Mouse (Mus musculus): ENCODE measurements around the gene Scfd2. TPM values are rescaled to one million over a fixed set of nuclear protein-coding genes. Genes with fewer than 3 reads are reported as not detected.

The Scfd2 gene
- polyA plus RNA-seq, 2 experiments = 3.9 to 9.4 TPM

DNA sequence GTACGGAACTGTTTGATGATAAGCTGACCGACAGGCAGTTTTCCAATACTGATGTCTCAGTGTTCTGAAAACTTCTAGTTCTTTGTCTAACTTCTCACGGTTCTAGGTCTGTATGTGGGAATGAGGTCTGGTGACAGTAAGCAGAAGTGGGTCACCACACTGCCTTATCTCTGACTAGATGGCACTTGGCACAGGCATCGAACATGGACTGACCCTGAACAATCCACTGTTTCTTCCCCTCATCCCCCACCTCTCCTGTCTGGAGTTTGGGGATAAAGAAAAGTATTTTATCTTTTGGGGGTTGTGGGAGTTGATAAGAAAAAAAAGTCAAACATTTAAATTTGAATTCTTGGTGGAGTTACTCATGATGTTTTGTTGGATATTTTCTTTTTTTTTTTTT is 51.6 kb downstream of the Scfd2 start:
- no peak for DNase-seq (ENCODE audit: low read depth in 3 of 3, low spot score in 3 of 3)
- Histone ChIP-seq H3K4me3 (ENCODE audit: insufficient read depth in 1 of 2, low read depth in 2 of 2, low read length in 2 of 2) (no peak overlapping the region), H3K27ac (no peak overlapping the region), H3K9me3 (ENCODE audit: control insufficient read depth, low read length) (no peaks in the 10 kb centered on the region), H3K4me1 (replicated peaks; ENCODE audit: control insufficient read depth in 2 of 2, insufficient read depth in 2 of 2, low read length in 1 of 2) (0 out of 4 replicates have a peak, but pooled peaks cover 0 to 5% of the 10 kb centered on the region in 2 experiments), H3K36me3 (replicated peaks; ENCODE audit: control insufficient read depth, insufficient read depth, low read depth) (no peaks in the 10 kb centered on the region), H3K4me2 (ENCODE audit: low read depth) (no peak overlapping the region), H3K9ac (replicated peaks) (no peak overlapping the region), H3K27me3 (ENCODE audit: control insufficient read depth, insufficient read depth, low read length) (no peaks in the 10 kb centered on the region)
- no peak for ATAC-seq (ENCODE audit: insufficient read depth)
- no peak for TF ChIP-seq EP300 (IDR thresholded peaks at IDR 0.05; ENCODE audit: low read depth)
- TF ChIP-seq CTCF (IDR thresholded peaks at IDR 0.05; ENCODE audit: low read depth) = no peak
- WGBS (ENCODE audit: insufficient replicate concordance) = 36% methylated on average over 4 of the region's 4 CpGs

DNA sequence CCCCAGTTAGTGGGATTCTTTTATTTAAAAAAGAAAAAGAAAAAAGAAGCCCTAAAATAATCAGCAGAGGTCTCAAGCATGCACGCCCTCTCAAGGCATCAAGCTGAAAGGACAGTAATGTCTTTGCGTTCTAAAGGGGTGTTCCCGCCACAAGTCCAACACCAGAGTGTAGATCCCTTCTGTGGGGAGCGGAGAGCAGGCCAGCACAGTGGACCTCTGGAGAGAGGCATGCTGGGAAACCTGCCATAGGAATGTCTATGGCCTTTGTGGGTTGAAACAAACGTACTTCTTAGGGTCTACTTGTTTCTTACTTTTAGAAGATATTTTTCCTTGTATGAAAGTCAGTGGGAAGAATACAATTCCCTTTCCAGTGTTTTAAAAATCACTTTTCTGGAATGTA is 52.4 kb downstream of the Scfd2 start:
- no peak for DNase-seq (ENCODE audit: low read depth in 3 of 3, low spot score in 3 of 3)
- Histone ChIP-seq H3K36me3 (replicated peaks; ENCODE audit: control insufficient read depth, insufficient read depth, low read depth) (no peaks in the 10 kb centered on the region), H3K27me3 (ENCODE audit: control insufficient read depth, insufficient read depth, low read length) (no peaks in the 10 kb centered on the region), H3K9ac (replicated peaks) (no peak overlapping the region), H3K4me1 (replicated peaks; ENCODE audit: control insufficient read depth in 2 of 2, insufficient read depth in 2 of 2, low read length in 1 of 2) (0 out of 4 replicates have a peak, but pooled peaks cover 0 to 5% of the 10 kb centered on the region in 2 experiments), H3K4me3 (ENCODE audit: insufficient read depth in 1 of 2, low read depth in 2 of 2, low read length in 2 of 2) (no peak overlapping the region), H3K4me2 (ENCODE audit: low read depth) (no peak overlapping the region), H3K9me3 (ENCODE audit: control insufficient read depth, low read length) (no peaks in the 10 kb centered on the region), H3K27ac (no peak overlapping the region)
- TF ChIP-seq EP300 (IDR thresholded peaks at IDR 0.05; ENCODE audit: low read depth) = no peak
- TF ChIP-seq CTCF (IDR thresholded peaks at IDR 0.05; ENCODE audit: low read depth) = no peak
- 66% methylated on average over 5 of the region's 5 CpGs for WGBS (ENCODE audit: insufficient replicate concordance)
- no peak for ATAC-seq (ENCODE audit: insufficient read depth)

DNA sequence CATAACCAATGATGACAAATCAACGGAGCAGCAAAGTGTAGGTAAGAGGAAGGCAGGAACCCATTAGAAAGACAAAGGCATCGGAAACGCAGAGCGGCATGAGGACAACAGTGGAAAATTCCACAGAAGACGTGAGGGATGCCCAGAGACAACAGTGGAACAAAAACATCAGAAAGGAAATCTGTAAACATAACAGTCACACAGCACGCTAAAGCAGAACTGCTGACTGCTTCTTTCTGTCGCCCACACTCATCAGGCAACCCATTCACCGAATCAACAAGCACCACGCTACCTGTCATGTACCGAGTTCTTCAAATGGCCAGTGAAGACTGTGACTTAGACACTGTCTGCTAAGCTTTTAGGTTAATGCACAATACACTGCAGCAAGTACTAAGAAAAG is 55.0 kb downstream of the Scfd2 start:
- no peak for DNase-seq (ENCODE audit: low read depth in 3 of 3, low spot score in 3 of 3)
- 54% methylated on average over 10 of the region's 10 CpGs for WGBS (ENCODE audit: insufficient replicate concordance)
- TF ChIP-seq EP300 (IDR thresholded peaks at IDR 0.05; ENCODE audit: low read depth) = no peak
- no peak for TF ChIP-seq CTCF (IDR thresholded peaks at IDR 0.05; ENCODE audit: low read depth)
- Histone ChIP-seq H3K27me3 (ENCODE audit: control insufficient read depth, insufficient read depth, low read length) (no peaks in the 10 kb centered on the region), H3K4me2 (ENCODE audit: low read depth) (no peak overlapping the region), H3K9me3 (ENCODE audit: control insufficient read depth, low read length) (no peaks in the 10 kb centered on the region), H3K9ac (replicated peaks) (no peak overlapping the region), H3K27ac (no peak overlapping the region), H3K4me1 (replicated peaks; ENCODE audit: control insufficient read depth in 2 of 2, insufficient read depth in 2 of 2, low read length in 1 of 2) (0 out of 4 replicates have a peak, but pooled peaks cover 0 to 5% of the 10 kb centered on the region in 2 experiments), H3K4me3 (ENCODE audit: insufficient read depth in 1 of 2, low read depth in 2 of 2, low read length in 2 of 2) (no peak overlapping the region), H3K36me3 (replicated peaks; ENCODE audit: control insufficient read depth, insufficient read depth, low read depth) (no peaks in the 10 kb centered on the region)
- no peak for ATAC-seq (ENCODE audit: insufficient read depth)

DNA sequence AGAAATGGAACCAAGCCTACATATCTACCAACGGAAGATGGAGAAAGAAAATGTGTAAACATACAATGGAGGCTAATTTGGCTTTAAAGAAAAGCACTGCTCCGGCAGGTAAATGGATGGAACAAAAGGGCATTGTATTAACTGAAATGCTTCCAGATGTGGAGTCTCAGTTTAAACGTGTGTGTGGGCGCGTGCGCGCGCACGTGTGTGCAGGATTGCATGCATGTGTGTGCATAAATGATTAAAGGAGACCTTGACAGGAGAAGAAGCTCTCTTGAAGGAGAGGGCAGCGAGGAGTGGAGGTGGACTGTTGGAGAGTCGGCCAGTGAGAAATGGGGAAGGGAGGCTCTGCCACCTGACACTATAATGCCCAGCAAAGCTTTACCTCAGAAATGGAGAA is 58.4 kb downstream of the Scfd2 start:
- TF ChIP-seq CTCF (IDR thresholded peaks at IDR 0.05; ENCODE audit: low read depth) (no peak), EP300 (IDR thresholded peaks at IDR 0.05; ENCODE audit: low read depth) (no peak)
- ATAC-seq (ENCODE audit: insufficient read depth) (no peak), DNase-seq (ENCODE audit: low read depth in 3 of 3, low spot score in 3 of 3) (no peak)
- WGBS (ENCODE audit: insufficient replicate concordance) = 78% methylated on average over 11 of the region's 11 CpGs
- Histone ChIP-seq H3K4me3 (ENCODE audit: insufficient read depth in 1 of 2, low read depth in 2 of 2, low read length in 2 of 2) (no peak overlapping the region), H3K4me1 (replicated peaks; ENCODE audit: control insufficient read depth in 2 of 2, insufficient read depth in 2 of 2, low read length in 1 of 2) (0 out of 4 replicates have a peak, but pooled peaks cover 0 to 2% of the 10 kb centered on the region in 2 experiments), H3K27ac (no peak overlapping the region), H3K9ac (replicated peaks) (no peak overlapping the region), H3K36me3 (replicated peaks; ENCODE audit: control insufficient read depth, insufficient read depth, low read depth) (no peaks in the 10 kb centered on the region), H3K27me3 (ENCODE audit: control insufficient read depth, insufficient read depth, low read length) (no peaks in the 10 kb centered on the region), H3K9me3 (ENCODE audit: control insufficient read depth, low read length) (no peaks in the 10 kb centered on the region), H3K4me2 (ENCODE audit: low read depth) (no peak overlapping the region)

DNA sequence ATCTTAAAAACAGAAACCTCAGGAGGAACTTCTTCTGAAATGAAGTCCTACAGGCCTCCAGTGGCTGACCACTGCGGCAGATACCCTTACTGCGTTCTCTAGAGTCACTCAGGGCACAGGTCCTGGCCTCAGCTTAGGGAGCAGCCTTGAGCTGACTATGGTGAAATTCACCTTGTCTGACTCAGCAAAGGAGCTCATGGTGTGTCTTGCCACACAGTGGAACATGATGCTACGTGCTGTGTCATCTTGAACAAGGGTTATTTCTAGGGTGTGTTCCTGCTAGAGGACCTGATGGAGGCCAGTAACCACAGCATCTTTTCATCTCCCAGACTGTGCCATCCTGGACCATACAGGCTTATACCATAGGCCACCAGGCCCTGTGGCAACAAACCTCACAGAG is 60.7 kb downstream of the Scfd2 start:
- H3K4me1 ChIP-seq (replicated peaks; ENCODE audit: control insufficient read depth in 2 of 2, insufficient read depth in 2 of 2, low read length in 1 of 2) = no peaks in the 10 kb centered on the region
- H3K36me3 ChIP-seq (replicated peaks; ENCODE audit: control insufficient read depth, insufficient read depth, low read depth) = no peaks in the 10 kb centered on the region
- no peaks in the 10 kb centered on the region for H3K9me3 ChIP-seq (ENCODE audit: control insufficient read depth, low read length)
- no peak overlapping the region for H3K9ac ChIP-seq (replicated peaks)
- H3K27me3 ChIP-seq (ENCODE audit: control insufficient read depth, insufficient read depth, low read length) = no peaks in the 10 kb centered on the region
- no peak overlapping the region for H3K4me2 ChIP-seq (ENCODE audit: low read depth)
- H3K4me3 ChIP-seq (ENCODE audit: insufficient read depth in 1 of 2, low read depth in 2 of 2, low read length in 2 of 2) = no peak overlapping the region
- ATAC-seq (ENCODE audit: insufficient read depth) (no peak), DNase-seq (ENCODE audit: low read depth in 3 of 3, low spot score in 3 of 3) (no peak)
- TF ChIP-seq CTCF (IDR thresholded peaks at IDR 0.05; ENCODE audit: low read depth) (no peak), EP300 (IDR thresholded peaks at IDR 0.05; ENCODE audit: low read depth) (no peak)
- 69% methylated on average over 3 of the region's 3 CpGs for WGBS (ENCODE audit: insufficient replicate concordance)
- H3K27ac ChIP-seq = no peak overlapping the region
